Comparison of ENCODE assay signal across 7 mouse cellular contexts in the genomic region with DNA sequence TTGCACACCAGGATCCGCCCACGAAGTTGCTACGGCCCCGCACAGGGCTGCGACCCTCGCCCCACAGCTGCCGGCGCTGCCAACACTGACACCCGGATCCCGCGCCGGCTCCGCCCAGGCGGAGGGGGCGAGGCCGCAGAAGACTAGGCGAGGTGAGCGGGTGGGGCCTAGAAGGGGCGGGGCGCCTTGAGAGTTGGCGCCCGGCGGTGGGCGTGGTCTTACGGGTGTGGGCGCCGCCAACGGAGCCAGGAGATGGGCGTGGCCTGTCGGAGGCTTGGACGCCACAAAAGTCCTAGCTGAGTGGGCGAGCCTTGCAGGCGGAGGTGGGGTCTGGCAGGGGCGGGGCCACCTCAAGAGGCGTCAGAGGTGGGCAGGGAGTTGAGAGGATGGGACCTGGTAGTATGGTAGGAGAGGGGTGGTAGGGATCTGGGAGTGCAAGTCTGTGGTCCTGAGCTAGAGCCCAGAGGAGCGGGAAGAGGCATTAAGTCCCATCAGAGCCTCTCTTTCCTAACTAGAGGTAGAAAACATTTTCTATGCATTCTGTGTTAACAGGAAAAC. TPM values are rescaled to one million over a fixed set of nuclear protein-coding genes. Genes with fewer than 3 reads are reported as not detected.
A peak's percentile ranks its signal among the peaks of the same experiment; 100 is the strongest.
DNase-seq lines count a peak whose midpoint lies in the region; ATAC-seq lines count a peak whose summit lies in the region.

Gene Rab3d, minus strand, starts transcription at position 158 of the 558 bp plus-strand sequence.

- under 1% methylated on average over 35 of the region's 36 CpGs for WGBS in intestine, embryonic 16.5 days
- WGBS in midbrain, embryonic 11.5 days = under 1% methylated on average over 35 of the region's 36 CpGs

- peak; percentile 98 for DNase-seq in adrenal gland, adult 2 months
- peak; percentile 94 for DNase-seq in embryo, embryonic 11.5 days (ENCODE audit: low read depth, low spot score)
- DNase-seq in gastrocnemius, postnatal 4 days (ENCODE audit: low spot score in 2 of 2) = peak; percentile 83 to 92
- peak; percentile 88 to 89 for DNase-seq in left cerebral cortex, postnatal 36 days (ENCODE audit: low spot score in 2 of 2)
- peak; percentile 99 for DNase-seq in midbrain, embryonic 11.5 days (ENCODE audit: low spot score, missing footprints)
- DNase-seq in skeletal muscle tissue, adult 2 months (ENCODE audit: low read depth, low spot score) = peak; percentile 92

- H3K36me3 ChIP-seq in intestine, embryonic 16.5 days (ENCODE audit: control insufficient read depth, insufficient read depth, low read length) = no peaks in the 10 kb centered on the region
- H3K36me3 ChIP-seq in midbrain, embryonic 11.5 days (ENCODE audit: control insufficient read depth, insufficient read depth, low read length) = no peaks in the 10 kb centered on the region

- peak within 1 kb of the TSS; percentile 81 for H3K9ac ChIP-seq in intestine, embryonic 16.5 days (ENCODE audit: low read depth, low read length)
- peak within 1 kb of the TSS; percentile 71 for H3K9ac ChIP-seq in midbrain, embryonic 11.5 days (ENCODE audit: low read length)

- peaks cover 9% of the 10 kb centered on the region; the same call in 1 of the 2 replicates for H3K4me1 ChIP-seq in intestine, embryonic 16.5 days (ENCODE audit: control insufficient read depth, insufficient read depth, low read length)
- H3K4me1 ChIP-seq in midbrain, embryonic 11.5 days (ENCODE audit: control insufficient read depth, insufficient read depth, low read length) = peaks cover 6% of the 10 kb centered on the region; the same call in 1 of the 2 replicates

- peak; percentile 95 for ATAC-seq in intestine, embryonic 16.5 days
- ATAC-seq in midbrain, embryonic 11.5 days (ENCODE audit: low FRiP score) = peak; percentile 97

- peak within 1 kb of the TSS; percentile 77 for H3K27ac ChIP-seq in intestine, embryonic 16.5 days (ENCODE audit: low read length)
- H3K27ac ChIP-seq in midbrain, embryonic 11.5 days (ENCODE audit: low read depth, low read length) = no peak within 1 kb of the TSS

- peak within 1 kb of the TSS; percentile 81 for H3K4me3 ChIP-seq in intestine, embryonic 16.5 days (ENCODE audit: low read length)
- peak within 1 kb of the TSS; percentile 64 for H3K4me3 ChIP-seq in midbrain, embryonic 11.5 days (ENCODE audit: low read depth, low read length)

- intact Hi-C loops in left cerebral cortex, postnatal 36 days (cut with DNase I) = no loop called here

- no peaks in the 10 kb centered on the region for H3K27me3 ChIP-seq in intestine, embryonic 16.5 days (replicated peaks; ENCODE audit: control insufficient read depth, insufficient read depth, low read length)
- peaks cover 5% of the 10 kb centered on the region for H3K27me3 ChIP-seq in midbrain, embryonic 11.5 days (ENCODE audit: control insufficient read depth, insufficient read depth, low read length)

- H3K4me2 ChIP-seq in intestine, embryonic 16.5 days (ENCODE audit: low read depth, low read length) = peak within 1 kb of the TSS; percentile 97
- peak within 1 kb of the TSS; percentile 99 for H3K4me2 ChIP-seq in midbrain, embryonic 11.5 days

- no peaks in the 10 kb centered on the region for H3K9me3 ChIP-seq in intestine, embryonic 16.5 days (ENCODE audit: control insufficient read depth, low read length)
- no peaks in the 10 kb centered on the region for H3K9me3 ChIP-seq in midbrain, embryonic 11.5 days (ENCODE audit: control insufficient read depth, low read length)

RNA-seq across cellular contexts. Expression of gene Rab3d, which starts in this region (rescaled TPM):
- 10 to 100 TPM; 48.3 to 52.2 TPM for total RNA-seq in adrenal gland, adult 2 months (2021)
- 75.9 and 84.8 TPM in 2 replicates for polyA plus RNA-seq in adrenal gland, adult 2 months (2012; rRNA removed)
- total RNA-seq in gastrocnemius, postnatal 4 days (2021) = 10 to 100 TPM; 12.6 to 16.1 TPM
- polyA plus RNA-seq in intestine, embryonic 16.5 days (2015; fragmentation: Nextera tagmentation; extraction: Ambion mirVana) = 47.5 and 47.9 TPM in 2 replicates
- 10 to 100 TPM; 13.5 to 16.1 TPM for total RNA-seq in left cerebral cortex, postnatal 36 days (2021)
- polyA plus RNA-seq in midbrain, embryonic 11.5 days (2014; fragmentation: Nextera tagmentation; extraction: Ambion mirVana) = 7.8 and 9.1 TPM in 2 replicates
